Comparison of ENCODE assay signal across 12 mouse cellular contexts in the genomic region with DNA sequence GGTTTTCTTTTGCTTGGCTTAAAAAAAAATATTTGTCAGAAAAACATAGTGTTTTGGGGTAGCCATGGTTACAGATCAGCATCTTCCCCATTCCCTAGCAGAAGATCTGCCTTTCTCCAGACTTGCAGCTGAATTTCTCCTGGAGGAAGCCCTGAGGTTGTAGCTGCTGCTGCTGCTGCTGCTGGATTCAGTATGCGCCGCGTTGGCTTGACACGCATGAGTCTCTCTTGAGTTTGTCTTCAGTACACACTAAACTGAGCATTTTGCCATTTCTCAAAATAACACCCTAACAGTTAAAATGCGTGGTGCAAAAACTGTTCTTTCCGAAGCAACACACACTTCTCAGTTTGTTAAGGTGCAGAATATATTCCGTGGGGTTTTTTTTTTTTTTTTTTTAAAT. TPM values are rescaled to one million over a fixed set of nuclear protein-coding genes. Genes with fewer than 3 reads are reported as not detected.
DNase-seq lines count a peak whose midpoint lies in the region; ATAC-seq and TF ChIP-seq lines count a peak whose summit lies in the region.
"Had no signal": no experiment of that assay in that cellular context is flagged by ENCODE, and none has a peak within 500 bp of the region (broad histone marks: within the 10 kb centered on the region; RNA-seq: fewer than 3 reads in every experiment).

No protein-coding gene starts in this region.

- no peaks in the 10 kb centered on the region for H3K36me3 ChIP-seq in hindbrain, embryonic 15.5 days
- H3K36me3 ChIP-seq in hindbrain, embryonic 10.5 days = no peaks in the 10 kb centered on the region
- H3K36me3 ChIP-seq in stomach, embryonic 15.5 days = no peaks in the 10 kb centered on the region
- H3K36me3 ChIP-seq in stomach, postnatal 0 days (ENCODE audit: control insufficient read depth, insufficient read depth, low read length) = no peaks in the 10 kb centered on the region
- no peaks in the 10 kb centered on the region for H3K36me3 ChIP-seq in intestine, postnatal 0 days (ENCODE audit: control insufficient read depth, insufficient read depth)
- H3K36me3 ChIP-seq: embryonic facial prominence, embryonic 13.5 days had no signal

- H3K4me1 ChIP-seq in hindbrain, embryonic 15.5 days (replicated peaks) = peaks cover 15% of the 10 kb centered on the region
- peaks cover 31% of the 10 kb centered on the region for H3K4me1 ChIP-seq in hindbrain, embryonic 10.5 days (replicated peaks)
- H3K4me1 ChIP-seq in stomach, embryonic 15.5 days = peaks cover 4% of the 10 kb centered on the region; the same call in 1 of the 2 replicates
- H3K4me1 ChIP-seq in stomach, postnatal 0 days (replicated peaks; ENCODE audit: control insufficient read depth, insufficient read depth) = no peaks in the 10 kb centered on the region; the same call in 1 of the 2 replicates
- no peaks in the 10 kb centered on the region; the same call in 1 of the 2 replicates for H3K4me1 ChIP-seq in intestine, postnatal 0 days (replicated peaks; ENCODE audit: control insufficient read depth, insufficient read depth, low read length)

- H3K9me3 ChIP-seq in hindbrain, embryonic 15.5 days = no peaks in the 10 kb centered on the region
- H3K9me3 ChIP-seq in hindbrain, embryonic 10.5 days = no peaks in the 10 kb centered on the region
- H3K9me3 ChIP-seq in stomach, embryonic 15.5 days = no peaks in the 10 kb centered on the region
- no peaks in the 10 kb centered on the region for H3K9me3 ChIP-seq in stomach, postnatal 0 days (ENCODE audit: control insufficient read depth, low read length)
- no peaks in the 10 kb centered on the region for H3K9me3 ChIP-seq in intestine, postnatal 0 days (ENCODE audit: control insufficient read depth)
- H3K9me3 ChIP-seq: embryonic facial prominence, embryonic 13.5 days had no signal

- WGBS in hindbrain, embryonic 15.5 days = 72% methylated on average over 7 of the region's 7 CpGs
- 86% methylated on average over 7 of the region's 7 CpGs for WGBS in hindbrain, embryonic 10.5 days
- 80% methylated on average over 7 of the region's 7 CpGs for WGBS in stomach, embryonic 15.5 days
- 76% methylated on average over 7 of the region's 7 CpGs for WGBS in stomach, postnatal 0 days
- 30% methylated on average over 7 of the region's 7 CpGs for WGBS in intestine, postnatal 0 days

- peak overlapping the region; percentile 19 for H3K4me2 ChIP-seq in hindbrain, embryonic 15.5 days
- peak overlapping the region; percentile 72; the same call in 1 of the 2 replicates for H3K4me2 ChIP-seq in stomach, embryonic 15.5 days
- H3K4me2 ChIP-seq in stomach, postnatal 0 days (replicated peaks; ENCODE audit: low read depth) = no peak overlapping the region
- H3K4me2 ChIP-seq in intestine, postnatal 0 days (replicated peaks; ENCODE audit: low read depth) = peak overlapping the region; percentile 93

- H3K9ac ChIP-seq in hindbrain, embryonic 15.5 days = no peak overlapping the region
- H3K9ac ChIP-seq in stomach, embryonic 15.5 days = no peak overlapping the region
- no peak overlapping the region for H3K9ac ChIP-seq in stomach, postnatal 0 days (ENCODE audit: low read length)
- H3K9ac ChIP-seq in intestine, postnatal 0 days (ENCODE audit: low read depth, low read length) = peak overlapping the region; percentile 48; the same call in 1 of the 2 replicates
- H3K9ac ChIP-seq: embryonic facial prominence, embryonic 13.5 days; liver, postnatal 0 days had no signal

- 0 out of 2 replicates have a peak, but pooled peaks cover 6% of the 10 kb centered on the region for H3K27me3 ChIP-seq in hindbrain, embryonic 15.5 days
- H3K27me3 ChIP-seq in hindbrain, embryonic 10.5 days (ENCODE audit: insufficient read depth, poor library complexity, severe bottlenecking) = no peaks in the 10 kb centered on the region
- H3K27me3 ChIP-seq in stomach, embryonic 15.5 days (replicated peaks) = no peaks in the 10 kb centered on the region
- H3K27me3 ChIP-seq in stomach, postnatal 0 days (ENCODE audit: control insufficient read depth, insufficient read depth, low read length) = no peaks in the 10 kb centered on the region
- H3K27me3 ChIP-seq in intestine, postnatal 0 days (replicated peaks; ENCODE audit: control insufficient read depth, insufficient read depth, low read length) = no peaks in the 10 kb centered on the region
- H3K27me3 ChIP-seq: embryonic facial prominence, embryonic 13.5 days had no signal

- 0 out of 2 replicates have a peak overlapping the region, but pooled peaks have one; percentile 74 for H3K4me3 ChIP-seq in hindbrain, embryonic 15.5 days
- H3K4me3 ChIP-seq in hindbrain, embryonic 10.5 days = no peak overlapping the region
- H3K4me3 ChIP-seq in stomach, embryonic 15.5 days (replicated peaks) = no peak overlapping the region
- H3K4me3 ChIP-seq in stomach, postnatal 0 days (ENCODE audit: low read depth, low read length) = no peak overlapping the region
- peak overlapping the region; percentile 92 for H3K4me3 ChIP-seq in intestine, postnatal 0 days (ENCODE audit: low read depth, low read length)

- TF ChIP-seq CTCF in stomach, postnatal 0 days (IDR thresholded peaks at IDR 0.05; ENCODE audit: low read depth) = no peak
- no peak for TF ChIP-seq CTCF in intestine, postnatal 0 days (IDR thresholded peaks at IDR 0.05; ENCODE audit: low read depth)

- TF ChIP-seq EP300 in stomach, postnatal 0 days (optimal IDR thresholded peaks at IDR 0.05) = no peak

- no peak overlapping the region for H3K27ac ChIP-seq in hindbrain, embryonic 15.5 days (replicated peaks)
- no peak overlapping the region for H3K27ac ChIP-seq in hindbrain, embryonic 10.5 days
- no peak overlapping the region for H3K27ac ChIP-seq in stomach, embryonic 15.5 days
- no peak overlapping the region for H3K27ac ChIP-seq in stomach, postnatal 0 days (replicated peaks)
- H3K27ac ChIP-seq in intestine, postnatal 0 days (ENCODE audit: low read depth, low read length) = no peak overlapping the region; the same call in 1 of the 2 replicates
- H3K27ac ChIP-seq: embryonic facial prominence, embryonic 13.5 days had no signal

- DNase-seq in hindbrain, embryonic 10.5 days (ENCODE audit: low spot score) = no peak
- DNase-seq in stomach, postnatal 0 days (ENCODE audit: low spot score) = no peak
- DNase-seq in telencephalon, adult 2 months (ENCODE audit: low read depth, low spot score) = peak; percentile 34
- no peak for DNase-seq in cerebellum, adult 11-12 months
- no peak for DNase-seq in thymus, postnatal 4 days
- DNase-seq: cerebellum, adult 18-20 months; gastrocnemius, postnatal 10 days; liver, postnatal 0 days had no signal

- no peak for ATAC-seq in hindbrain, embryonic 15.5 days (ENCODE audit: low FRiP score, low read depth)
- no peak for ATAC-seq in stomach, embryonic 15.5 days (ENCODE audit: insufficient read depth, low FRiP score, low read depth)
- ATAC-seq in stomach, postnatal 0 days (ENCODE audit: low FRiP score, low TSS enrichment) = no peak
- no peak for ATAC-seq in intestine, postnatal 0 days
- ATAC-seq: liver, postnatal 0 days had no signal

RNA-seq across cellular contexts. Expression of a gene that starts 1.7 kb away (rescaled TPM):
- 18.4 and 18.5 TPM in 2 replicates for polyA plus RNA-seq in hindbrain, embryonic 15.5 days (2015; fragmentation: Nextera tagmentation; extraction: Ambion mirVana)
- polyA plus RNA-seq in hindbrain, embryonic 10.5 days (2016; fragmentation: Nextera tagmentation; extraction: Ambion mirVana) = 22.5 and 30.7 TPM in 2 replicates
- 35.9 and 36.1 TPM in 2 replicates for polyA plus RNA-seq in stomach, embryonic 15.5 days (2015; fragmentation: Nextera tagmentation; extraction: Ambion mirVana)
- polyA plus RNA-seq in stomach, postnatal 0 days (2015; fragmentation: Nextera tagmentation; extraction: Ambion mirVana) = 17.3 and 18.6 TPM in 2 replicates
- 34.6 and 39.3 TPM in 2 replicates for polyA plus RNA-seq in intestine, postnatal 0 days (2015; fragmentation: Nextera tagmentation; extraction: Ambion mirVana)

Comparison
In these comparisons a context has a peak if more than half of its experiments do, and no peak if none do; other contexts are left out.
1. H3K4me3 ChIP-seq: peak in hindbrain, embryonic 15.5 days (single experiment) and intestine, postnatal 0 days (single experiment); none in hindbrain, embryonic 10.5 days (single experiment), stomach, embryonic 15.5 days (single experiment) and stomach, postnatal 0 days (single experiment).